Mouse (Mus musculus): ENCODE measurements at regions not wholly inside any gene's neighbourhood (a gene's known extent, or its start where the extent isn't known, plus 50 kb on each side); places are given as distances from the start of the nearest gene placed in this dataset.

DNA sequence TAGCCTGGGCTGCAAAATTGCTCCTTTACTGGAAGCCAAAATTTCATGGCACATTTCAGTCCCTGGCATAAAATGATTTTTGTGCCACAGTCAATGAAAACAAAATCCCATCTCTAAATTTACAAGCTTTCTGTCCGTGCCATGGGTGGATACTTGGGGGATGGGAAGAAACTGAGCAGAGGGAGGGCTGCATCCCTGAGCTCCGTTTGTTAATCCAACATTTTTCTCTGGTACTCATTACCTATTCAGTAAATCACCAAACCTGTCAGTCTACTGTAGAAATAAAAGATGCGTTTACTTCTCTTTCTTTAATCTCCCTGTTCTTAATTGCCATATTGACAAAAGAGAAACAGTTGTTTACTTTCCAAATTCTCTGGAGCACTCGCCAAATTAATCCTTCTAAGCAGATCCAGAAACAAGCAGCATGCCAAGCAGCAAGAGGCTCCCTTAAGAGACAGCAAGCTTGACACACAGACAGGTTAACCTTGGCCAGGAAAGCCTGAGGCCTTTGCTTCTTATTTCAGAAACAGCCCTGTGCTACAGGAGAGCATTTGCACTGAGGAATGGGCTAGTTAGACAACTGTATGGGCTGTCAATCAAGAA is 326.6 kb downstream of the Nsun3 start:
- Histone ChIP-seq H3K9ac (replicated peaks; ENCODE audit: low read depth) (no peak overlapping the region), H3K9me3 (ENCODE audit: low read length) (no peaks in the 10 kb centered on the region), H3K4me2 (replicated peaks; ENCODE audit: low read depth, low read length) (no peak overlapping the region), H3K4me3 (ENCODE audit: low read depth, low read length) (no peak overlapping the region), H3K4me1 (ENCODE audit: insufficient read depth, low read depth, low read length) (no peaks in the 10 kb centered on the region), H3K27me3 (replicated peaks; ENCODE audit: insufficient read depth, low read length) (no peaks in the 10 kb centered on the region), H3K36me3 (ENCODE audit: insufficient read depth, low read length) (no peaks in the 10 kb centered on the region), H3K27ac (ENCODE audit: low read length) (no peak overlapping the region)
- ATAC-seq: no peak
- 29% methylated on average over 4 of the region's 4 CpGs for WGBS
- TF ChIP-seq CTCF (IDR thresholded peaks at IDR 0.05): no peak
- no peak for TF ChIP-seq EP300 (IDR thresholded peaks at IDR 0.05)
- no peak for DNase-seq (ENCODE audit: low spot score)

DNA sequence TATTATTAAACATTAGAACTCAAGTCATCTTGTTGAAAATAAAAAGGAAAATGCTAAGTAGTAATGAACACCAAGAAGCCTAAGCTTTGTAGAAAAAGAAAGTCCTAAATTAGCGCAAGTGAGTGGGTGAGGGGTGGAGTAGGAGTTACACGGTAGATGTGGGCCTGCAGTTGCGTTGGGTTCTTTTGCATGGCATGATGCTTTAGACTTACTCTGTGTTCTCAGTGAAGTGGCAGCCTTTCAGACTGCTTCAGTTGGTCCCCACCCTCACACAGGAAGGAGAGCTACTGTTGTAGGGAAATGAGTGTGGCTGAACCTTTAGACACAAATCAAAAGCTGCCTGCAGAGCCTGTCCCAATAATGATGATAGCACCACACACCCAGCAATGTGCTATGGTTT is 336.9 kb downstream of the Nsun3 start:
- ATAC-seq (no peak), DNase-seq (ENCODE audit: low spot score) (no peak)
- Histone ChIP-seq H3K4me3 (ENCODE audit: low read depth, low read length) (no peak overlapping the region), H3K4me2 (replicated peaks; ENCODE audit: low read depth, low read length) (no peak overlapping the region), H3K4me1 (ENCODE audit: insufficient read depth, low read depth, low read length) (no peaks in the 10 kb centered on the region), H3K9ac (replicated peaks; ENCODE audit: low read depth) (no peak overlapping the region), H3K9me3 (ENCODE audit: low read length) (no peaks in the 10 kb centered on the region), H3K36me3 (ENCODE audit: insufficient read depth, low read length) (no peaks in the 10 kb centered on the region), H3K27me3 (replicated peaks; ENCODE audit: insufficient read depth, low read length) (no peaks in the 10 kb centered on the region), H3K27ac (ENCODE audit: low read length) (no peak overlapping the region)
- TF ChIP-seq EP300 (IDR thresholded peaks at IDR 0.05): no peak
- TF ChIP-seq CTCF (IDR thresholded peaks at IDR 0.05): no peak
- WGBS: 84% methylated on average over 3 of the region's 3 CpGs

DNA sequence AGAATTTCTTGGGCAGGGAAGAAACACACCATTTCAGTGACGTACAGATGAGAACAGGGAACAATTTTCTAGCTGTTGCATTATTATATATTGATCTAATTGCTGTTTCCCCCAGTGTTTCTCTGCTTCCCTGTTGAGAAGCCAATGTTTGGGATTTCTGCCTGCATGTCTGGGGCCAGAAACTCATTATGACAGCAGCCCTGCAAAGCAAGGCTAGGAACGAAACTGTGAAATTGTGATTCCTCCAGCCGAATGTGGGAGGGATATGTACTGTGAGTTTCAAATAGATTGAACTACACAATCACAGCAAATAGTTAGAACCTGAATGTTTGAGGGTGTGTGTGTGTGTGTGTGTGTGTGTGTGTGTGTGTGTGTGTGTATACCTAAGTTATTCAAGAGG is 339.2 kb downstream of the Nsun3 start:
- Histone ChIP-seq H3K4me2 (replicated peaks; ENCODE audit: low read depth, low read length) (no peak overlapping the region), H3K9me3 (ENCODE audit: low read length) (no peaks in the 10 kb centered on the region), H3K4me3 (ENCODE audit: low read depth, low read length) (no peak overlapping the region), H3K9ac (replicated peaks; ENCODE audit: low read depth) (no peak overlapping the region), H3K27me3 (replicated peaks; ENCODE audit: insufficient read depth, low read length) (no peaks in the 10 kb centered on the region), H3K27ac (ENCODE audit: low read length) (no peak overlapping the region), H3K4me1 (ENCODE audit: insufficient read depth, low read depth, low read length) (no peaks in the 10 kb centered on the region), H3K36me3 (ENCODE audit: insufficient read depth, low read length) (no peaks in the 10 kb centered on the region)
- TF ChIP-seq EP300 (IDR thresholded peaks at IDR 0.05): no peak
- no peak for TF ChIP-seq CTCF (IDR thresholded peaks at IDR 0.05)
- DNase-seq (ENCODE audit: low spot score) (no peak), ATAC-seq (no peak)
- WGBS: 76% methylated on average over 3 of the region's 3 CpGs

DNA sequence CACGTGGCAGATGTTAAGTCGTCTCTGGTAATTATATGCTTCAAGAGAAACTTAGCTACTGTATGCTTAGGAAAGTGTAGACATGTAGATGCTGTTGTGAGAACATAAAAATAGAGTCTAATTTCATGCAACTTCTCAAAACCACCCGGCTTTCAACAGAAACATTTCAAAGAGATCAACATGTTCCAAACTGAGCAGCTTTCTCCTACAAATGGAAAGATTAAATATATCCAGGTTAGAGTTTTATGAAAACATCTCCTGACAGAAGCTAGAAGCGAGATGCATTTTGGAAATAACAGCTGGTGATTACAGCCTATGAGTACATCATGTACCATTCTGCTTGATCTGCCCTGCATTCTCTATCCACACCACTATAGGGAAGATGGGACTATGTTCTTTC is 345.4 kb downstream of the Nsun3 start:
- H3K4me3 ChIP-seq (ENCODE audit: low read depth, low read length): no peak overlapping the region

DNA sequence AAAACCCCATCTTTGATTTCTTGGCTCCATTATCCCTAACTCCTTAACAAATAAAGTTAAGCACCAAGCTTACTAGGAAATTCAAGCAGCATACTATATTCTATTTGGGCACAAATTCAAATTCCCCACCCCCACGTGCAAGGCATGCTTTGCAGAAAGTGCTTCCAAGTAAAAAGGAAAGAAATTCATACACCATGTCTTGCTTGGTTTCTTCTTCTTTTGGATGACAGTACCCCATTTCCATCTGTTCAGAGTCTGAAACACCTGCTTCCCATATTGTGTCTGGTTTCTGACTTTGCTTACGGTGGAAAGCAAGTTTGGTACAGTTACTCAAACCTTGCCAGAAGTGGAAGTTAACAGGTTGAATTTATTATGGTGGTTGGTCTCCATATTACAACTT is 353.5 kb downstream of the Nsun3 start:
- Histone ChIP-seq H3K9ac (replicated peaks; ENCODE audit: low read depth) (no peak overlapping the region), H3K9me3 (ENCODE audit: low read length) (no peaks in the 10 kb centered on the region), H3K27me3 (replicated peaks; ENCODE audit: insufficient read depth, low read length) (no peaks in the 10 kb centered on the region), H3K4me3 (ENCODE audit: low read depth, low read length) (no peak overlapping the region), H3K27ac (ENCODE audit: low read length) (no peak overlapping the region), H3K4me2 (replicated peaks; ENCODE audit: low read depth, low read length) (no peak overlapping the region), H3K36me3 (ENCODE audit: insufficient read depth, low read length) (no peaks in the 10 kb centered on the region), H3K4me1 (ENCODE audit: insufficient read depth, low read depth, low read length) (no peaks in the 10 kb centered on the region)
- 80% methylated on average over 2 of the region's 2 CpGs for WGBS
- TF ChIP-seq EP300 (IDR thresholded peaks at IDR 0.05): no peak
- ATAC-seq (no peak), DNase-seq (ENCODE audit: low spot score) (no peak)

More for the DNA sequence above, 345.4 kb downstream of the Nsun3 start:
- Histone ChIP-seq H3K9ac (replicated peaks; ENCODE audit: low read depth) (no peak overlapping the region), H3K36me3 (ENCODE audit: insufficient read depth, low read length) (no peaks in the 10 kb centered on the region), H3K27ac (ENCODE audit: low read length) (no peak overlapping the region), H3K27me3 (replicated peaks; ENCODE audit: insufficient read depth, low read length) (no peaks in the 10 kb centered on the region), H3K4me1 (ENCODE audit: insufficient read depth, low read depth, low read length) (no peaks in the 10 kb centered on the region), H3K4me2 (replicated peaks; ENCODE audit: low read depth, low read length) (no peak overlapping the region), H3K9me3 (ENCODE audit: low read length) (no peaks in the 10 kb centered on the region)
- DNase-seq (ENCODE audit: low spot score) (no peak), ATAC-seq (no peak)
- no peak for TF ChIP-seq CTCF (IDR thresholded peaks at IDR 0.05)
- no peak for TF ChIP-seq EP300 (IDR thresholded peaks at IDR 0.05)
- WGBS: 65% methylated on average over 4 of the region's 4 CpGs

DNA sequence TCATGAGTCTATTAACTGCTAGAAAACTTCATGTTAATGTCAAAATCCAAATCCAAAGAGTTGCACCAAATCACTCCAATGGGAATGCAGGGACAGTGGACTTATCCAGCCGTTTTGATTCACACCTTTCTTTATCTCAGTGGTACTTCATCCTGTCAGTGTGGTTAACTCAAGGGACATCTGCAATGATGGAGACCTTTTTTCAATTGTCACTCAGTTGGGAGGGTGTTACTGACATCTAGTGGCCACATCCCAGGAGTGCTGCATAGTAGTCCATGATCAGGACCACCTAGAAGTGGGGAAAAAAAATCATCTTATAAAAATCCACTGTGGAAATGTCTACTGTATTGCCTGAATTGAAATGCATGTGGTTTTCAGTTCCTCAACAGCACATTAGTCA is 372.1 kb downstream of the Nsun3 start:
- TF ChIP-seq CTCF (IDR thresholded peaks at IDR 0.05) (0 out of 2 replicates have a peak, but pooled peaks have one; percentile 11), EP300 (IDR thresholded peaks at IDR 0.05) (no peak)
- no peaks in the 10 kb centered on the region for H3K27me3 ChIP-seq (replicated peaks; ENCODE audit: insufficient read depth, low read length)
- H3K9ac ChIP-seq (replicated peaks; ENCODE audit: low read depth): no peak overlapping the region
- 21% methylated on average over 1 of the region's 1 CpGs for WGBS
- H3K9me3 ChIP-seq (ENCODE audit: low read length): no peaks in the 10 kb centered on the region
- DNase-seq (ENCODE audit: low spot score): no peak
- no peaks in the 10 kb centered on the region for H3K4me1 ChIP-seq (ENCODE audit: insufficient read depth, low read depth, low read length)
- ATAC-seq: no peak
- H3K36me3 ChIP-seq (ENCODE audit: insufficient read depth, low read length): no peaks in the 10 kb centered on the region
- no peak overlapping the region for H3K4me3 ChIP-seq (ENCODE audit: low read depth, low read length)
- H3K27ac ChIP-seq (ENCODE audit: low read length): no peak overlapping the region
- no peak overlapping the region for H3K4me2 ChIP-seq (replicated peaks; ENCODE audit: low read depth, low read length)
